Mouse (Mus musculus): ENCODE data around the gene Dhrs7. TPM values are rescaled to one million over a fixed set of nuclear protein-coding genes. Genes with fewer than 3 reads are reported as not detected.
A peak's percentile ranks its signal among the peaks of the same experiment; 100 is the strongest.

The Dhrs7 gene
- polyA plus RNA-seq, 1 experiment from 2014 or later, result 13.7 TPM

DNA sequence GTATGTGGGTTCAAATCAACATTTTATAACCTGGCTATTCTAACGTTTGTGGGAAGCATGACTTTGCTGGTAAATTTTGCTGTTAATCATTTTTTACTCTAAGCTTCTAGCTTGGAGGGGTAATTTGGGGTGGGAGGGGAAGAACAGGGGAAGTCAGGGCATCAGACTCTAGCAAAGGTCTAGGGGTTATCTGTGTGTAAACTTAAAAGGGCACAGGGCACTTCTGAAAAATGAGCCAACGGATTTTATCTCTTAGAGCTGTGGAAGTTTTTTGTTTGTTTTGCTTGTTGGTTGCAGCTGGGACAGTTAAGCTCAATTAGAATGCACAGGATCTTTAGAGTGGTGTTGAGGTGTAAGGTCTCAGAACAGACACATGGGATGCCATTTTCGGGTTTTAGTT, 26.7 kb downstream of the Dhrs7 start:
- Histone ChIP-seq H3K9me3 (ENCODE audit: control insufficient read depth, low read length) (no peaks in the 10 kb centered on the region), H3K36me3 (ENCODE audit: control insufficient read depth, insufficient read depth, low read length) (no peaks in the 10 kb centered on the region), H3K4me2 (no peak overlapping the region), H3K27me3 (replicated peaks; ENCODE audit: control insufficient read depth, insufficient read depth, low read length) (no peaks in the 10 kb centered on the region), H3K4me1 (replicated peaks; ENCODE audit: control insufficient read depth, insufficient read depth, low read length) (no peaks in the 10 kb centered on the region), H3K9ac (ENCODE audit: low read depth, low read length) (no peak overlapping the region), H3K27ac (ENCODE audit: low read depth, low read length) (no peak overlapping the region), H3K4me3 (ENCODE audit: low read depth, low read length) (no peak overlapping the region)
- DNase-seq (ENCODE audit: low spot score) (no peak), ATAC-seq (replicated peaks; ENCODE audit: low FRiP score) (no peak)
- 67% methylated on average over 3 of the region's 3 CpGs for whole genome bisulfite sequencing

DNA sequence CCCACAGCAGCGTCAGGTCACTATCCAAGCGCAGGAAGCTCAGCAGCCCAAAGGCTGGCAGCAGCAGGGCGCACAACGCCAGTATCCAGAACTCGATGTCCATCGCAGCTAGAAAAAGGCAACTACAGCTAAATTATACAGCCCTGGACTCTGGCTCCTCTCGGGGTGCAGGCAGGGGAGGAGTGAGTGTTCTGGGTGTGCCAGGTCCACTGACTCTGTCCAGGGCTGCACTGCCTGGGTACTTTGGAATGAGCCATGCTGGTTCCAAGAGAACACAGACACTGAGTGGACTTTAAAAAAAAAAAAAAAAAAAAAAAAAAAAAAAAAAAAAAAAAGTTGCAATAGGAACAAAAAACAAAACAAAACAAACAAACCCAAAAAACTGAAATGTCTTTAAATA, 36.0 kb downstream of the Dhrs7 start:
- H3K27ac ChIP-seq (ENCODE audit: low read depth, low read length), result no peak overlapping the region
- H3K4me3 ChIP-seq (ENCODE audit: low read depth, low read length), result no peak overlapping the region
- DNase-seq (ENCODE audit: low spot score) (no peak), ATAC-seq (replicated peaks; ENCODE audit: low FRiP score) (no peak)
- no peaks in the 10 kb centered on the region for H3K9me3 ChIP-seq (ENCODE audit: control insufficient read depth, low read length)
- H3K27me3 ChIP-seq (replicated peaks; ENCODE audit: control insufficient read depth, insufficient read depth, low read length), result no peaks in the 10 kb centered on the region
- no peak overlapping the region for H3K4me2 ChIP-seq
- no peaks in the 10 kb centered on the region for H3K4me1 ChIP-seq (replicated peaks; ENCODE audit: control insufficient read depth, insufficient read depth, low read length)
- no peak overlapping the region for H3K9ac ChIP-seq (ENCODE audit: low read depth, low read length)
- no peaks in the 10 kb centered on the region for H3K36me3 ChIP-seq (ENCODE audit: control insufficient read depth, insufficient read depth, low read length)
- WGBS, result 86% methylated on average over 7 of the region's 7 CpGs

DNA sequence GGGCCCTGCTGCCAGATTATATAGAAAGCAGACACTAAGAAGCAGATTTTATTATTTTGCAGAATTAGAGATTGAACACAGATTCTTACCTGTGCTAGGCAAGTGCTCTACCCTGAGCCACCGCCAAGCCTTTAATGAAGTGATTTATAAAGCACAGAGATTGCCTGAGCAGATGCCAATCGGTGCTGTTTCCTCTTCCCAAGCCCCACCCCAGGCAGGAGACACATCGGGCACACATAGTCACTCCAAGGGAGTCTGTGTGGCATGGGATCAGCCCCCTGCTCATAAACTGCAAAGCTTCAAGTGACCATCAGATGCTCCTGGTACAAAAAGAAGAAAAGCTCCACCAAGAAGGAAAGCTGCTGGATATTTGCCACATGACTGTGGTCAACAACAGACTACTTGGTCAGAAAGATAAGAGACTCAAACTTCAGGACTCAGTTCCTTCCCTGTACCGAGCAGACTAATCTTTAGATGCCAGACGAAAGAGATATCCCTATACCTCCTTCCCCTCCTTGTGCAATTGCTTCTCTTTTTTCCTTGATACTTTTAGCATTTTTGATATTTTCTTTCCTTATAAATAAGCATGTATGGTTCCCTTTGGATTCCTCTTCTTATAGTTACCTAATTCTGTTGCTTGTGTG, 41.7 kb downstream of the Dhrs7 start:
- Histone ChIP-seq H3K9me3 (ENCODE audit: control insufficient read depth, low read length) (no peaks in the 10 kb centered on the region), H3K4me3 (ENCODE audit: low read depth, low read length) (no peak overlapping the region), H3K27ac (ENCODE audit: low read depth, low read length) (no peak overlapping the region), H3K9ac (ENCODE audit: low read depth, low read length) (no peak overlapping the region), H3K4me1 (replicated peaks; ENCODE audit: control insufficient read depth, insufficient read depth, low read length) (no peaks in the 10 kb centered on the region), H3K27me3 (replicated peaks; ENCODE audit: control insufficient read depth, insufficient read depth, low read length) (no peaks in the 10 kb centered on the region), H3K4me2 (no peak overlapping the region), H3K36me3 (ENCODE audit: control insufficient read depth, insufficient read depth, low read length) (no peaks in the 10 kb centered on the region)
- peak; percentile 66 for ATAC-seq (replicated peaks; ENCODE audit: low FRiP score)
- WGBS, result 42% methylated on average over 5 of the region's 5 CpGs
- no peak for DNase-seq (ENCODE audit: low spot score)

DNA sequence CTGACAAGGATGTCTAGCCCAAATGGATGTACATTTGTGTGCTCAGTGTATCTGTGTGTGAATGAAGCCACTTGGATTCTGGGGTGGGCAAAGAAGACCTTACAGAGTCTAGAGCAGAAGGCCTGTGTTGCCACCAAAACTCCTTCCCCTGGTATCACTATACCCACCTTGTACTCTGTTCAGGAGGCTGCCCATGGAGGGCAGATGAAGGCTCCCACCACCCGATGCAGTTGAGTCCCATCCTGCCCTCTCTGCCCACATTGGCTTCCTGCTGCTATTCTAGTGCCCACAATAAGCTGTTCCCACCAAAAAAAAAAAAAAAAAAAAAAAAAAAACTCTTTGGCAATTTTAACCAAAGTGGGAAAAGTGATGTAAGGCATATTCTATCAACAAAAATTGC, 43.3 kb downstream of the Dhrs7 start:
- Histone ChIP-seq H3K4me3 (ENCODE audit: low read depth, low read length) (no peak overlapping the region), H3K4me2 (no peak overlapping the region), H3K36me3 (ENCODE audit: control insufficient read depth, insufficient read depth, low read length) (no peaks in the 10 kb centered on the region), H3K9me3 (ENCODE audit: control insufficient read depth, low read length) (no peaks in the 10 kb centered on the region), H3K4me1 (replicated peaks; ENCODE audit: control insufficient read depth, insufficient read depth, low read length) (no peaks in the 10 kb centered on the region), H3K9ac (ENCODE audit: low read depth, low read length) (no peak overlapping the region), H3K27me3 (replicated peaks; ENCODE audit: control insufficient read depth, insufficient read depth, low read length) (no peaks in the 10 kb centered on the region), H3K27ac (ENCODE audit: low read depth, low read length) (no peak overlapping the region)
- no peak for DNase-seq (ENCODE audit: low spot score)
- 26% methylated on average over 1 of the region's 1 CpGs for WGBS
- ATAC-seq (replicated peaks; ENCODE audit: low FRiP score), result no peak

DNA sequence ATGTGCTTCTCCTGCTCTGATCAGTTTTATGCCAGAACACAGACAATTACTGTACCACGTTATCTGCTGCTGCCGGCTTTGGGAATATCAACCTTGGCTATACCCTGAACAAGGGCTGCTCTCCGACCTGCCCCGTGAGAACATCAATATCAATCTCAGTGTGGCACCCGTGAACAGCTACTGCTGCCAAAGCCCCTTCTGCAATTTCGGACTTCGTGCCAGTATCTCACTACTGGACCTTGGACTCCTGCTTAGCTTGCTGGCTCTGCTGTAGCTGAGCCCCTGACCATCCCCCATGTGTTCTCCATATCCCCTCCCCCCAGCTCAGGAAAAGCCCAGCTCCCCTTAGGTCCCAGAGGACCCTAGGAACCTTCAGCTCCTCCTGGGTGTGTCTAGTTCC, 43.9 kb downstream of the Dhrs7 start:
- no peaks in the 10 kb centered on the region for H3K36me3 ChIP-seq (ENCODE audit: control insufficient read depth, insufficient read depth, low read length)
- H3K9ac ChIP-seq (ENCODE audit: low read depth, low read length), result no peak overlapping the region
- no peak overlapping the region for H3K4me2 ChIP-seq
- ATAC-seq (replicated peaks; ENCODE audit: low FRiP score) (peak; percentile 26; the same call in 1 of the 2 replicates), DNase-seq (ENCODE audit: low spot score) (no peak)
- H3K27ac ChIP-seq (ENCODE audit: low read depth, low read length), result no peak overlapping the region
- WGBS, result 82% methylated on average over 7 of the region's 7 CpGs
- H3K4me3 ChIP-seq (ENCODE audit: low read depth, low read length), result no peak overlapping the region
- no peaks in the 10 kb centered on the region for H3K9me3 ChIP-seq (ENCODE audit: control insufficient read depth, low read length)
- no peaks in the 10 kb centered on the region for H3K4me1 ChIP-seq (replicated peaks; ENCODE audit: control insufficient read depth, insufficient read depth, low read length)
- H3K27me3 ChIP-seq (replicated peaks; ENCODE audit: control insufficient read depth, insufficient read depth, low read length), result no peaks in the 10 kb centered on the region

DNA sequence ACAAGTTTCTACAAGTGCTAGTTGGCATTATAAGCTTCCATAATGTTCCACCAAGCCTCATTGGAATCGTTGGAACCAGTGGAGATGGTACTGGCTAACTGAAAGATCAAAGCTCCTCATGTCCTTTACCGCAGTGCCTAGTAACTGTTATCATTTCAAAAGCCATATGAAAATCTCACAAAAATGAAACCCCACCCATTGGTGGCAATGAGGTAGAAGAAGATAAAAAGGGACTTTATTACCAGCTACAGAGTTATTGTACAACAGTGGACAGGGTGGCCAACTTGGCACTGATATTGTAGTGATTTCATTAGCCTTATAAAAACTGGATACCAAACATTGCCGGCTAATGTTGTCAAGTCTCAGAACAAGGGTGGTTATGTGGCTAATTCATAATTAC, 52.7 kb downstream of the Dhrs7 start:
- DNase-seq (ENCODE audit: low spot score) (no peak), ATAC-seq (replicated peaks; ENCODE audit: low FRiP score) (no peak)
- 86% methylated on average over 3 of the region's 3 CpGs for WGBS
- H3K36me3 ChIP-seq (ENCODE audit: control insufficient read depth, insufficient read depth, low read length), result no peaks in the 10 kb centered on the region
- no peaks in the 10 kb centered on the region for H3K9me3 ChIP-seq (ENCODE audit: control insufficient read depth, low read length)
- H3K9ac ChIP-seq (ENCODE audit: low read depth, low read length), result no peak overlapping the region
- H3K4me3 ChIP-seq (ENCODE audit: low read depth, low read length), result no peak overlapping the region
- no peaks in the 10 kb centered on the region for H3K4me1 ChIP-seq (replicated peaks; ENCODE audit: control insufficient read depth, insufficient read depth, low read length)
- H3K27ac ChIP-seq (ENCODE audit: low read depth, low read length), result no peak overlapping the region
- H3K4me2 ChIP-seq, result no peak overlapping the region
- no peaks in the 10 kb centered on the region for H3K27me3 ChIP-seq (replicated peaks; ENCODE audit: control insufficient read depth, insufficient read depth, low read length)

Other genes with a start within 250 kb of the Dhrs7 start
- gene Lrrc9, start 223.0 kb downstream of the Dhrs7 start, polyA plus RNA-seq (2014; fragmentation: Nextera tagmentation; extraction: Ambion mirVana), result 0.34 and 0.58 TPM in 2 replicates
- gene Pcnx4, start 128.5 kb downstream of the Dhrs7 start, polyA plus RNA-seq (2014; fragmentation: Nextera tagmentation; extraction: Ambion mirVana), result 6.5 and 7.1 TPM in 2 replicates
- not detected in 2 replicates for gene Gm4756, start 15.2 kb downstream of the Dhrs7 start, polyA plus RNA-seq (2014; fragmentation: Nextera tagmentation; extraction: Ambion mirVana)
- 46.4 and 48.8 TPM in 2 replicates for gene Ppm1a, start 92.5 kb upstream of the Dhrs7 start, polyA plus RNA-seq (2014; fragmentation: Nextera tagmentation; extraction: Ambion mirVana)